Mouse (Mus musculus): Measurements from ENCODE around the gene Pzp. TPM values are rescaled to one million over a fixed set of nuclear protein-coding genes. Genes with fewer than 3 reads are reported as not detected.

The Pzp gene
- 0.08 TPM in 1 of 2 replicates, not detected in the other for polyA plus RNA-seq (2012; rRNA removed)

GRCm38 (mm10) chr6:128526601-128527000 is at the start of gene Pzp:
Gene Pzp (minus strand): TSS chr6:128526720.

DNA sequence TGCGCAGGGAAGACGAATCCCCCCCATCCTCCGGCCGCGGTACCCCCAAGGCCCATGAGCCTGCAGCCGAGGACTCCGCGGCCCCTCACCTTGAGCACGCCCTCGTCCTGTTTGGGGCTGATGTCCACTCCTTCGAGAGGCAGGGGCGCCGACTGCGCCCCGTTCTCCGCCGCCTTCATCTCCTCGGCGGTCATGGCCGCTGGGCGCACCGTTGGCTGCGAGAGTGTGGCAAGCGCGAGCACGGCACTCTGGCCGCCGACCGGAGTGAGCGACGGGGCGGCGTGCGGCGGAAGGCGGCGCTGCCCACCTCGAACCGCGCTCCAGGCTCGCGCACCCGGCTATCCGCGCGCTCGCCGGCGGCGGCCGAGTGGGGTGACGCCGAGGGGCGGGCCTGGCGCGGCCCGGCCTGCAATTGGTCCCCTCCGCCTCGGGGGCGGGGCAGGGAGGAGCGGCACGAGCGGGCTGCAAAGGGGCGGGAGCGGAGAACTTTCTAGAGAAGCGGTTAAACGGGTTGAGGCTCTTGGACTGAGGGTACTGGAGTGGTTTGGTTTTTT is 88.1 kb downstream of the Pzp start, which contains the start of gene Fkbp4:
TSS of gene Fkbp4 (minus strand) at position 361 of the 554 bp plus-strand sequence.

Other genes with a start within 250 kb of the Pzp start
- gene Tead4, start 225.9 kb downstream of the Pzp start, polyA plus RNA-seq (2012; rRNA removed) = 0.45 and 1.3 TPM in 2 replicates
- 34.5 and 40.2 TPM in 2 replicates for gene Tulp3, start 170.9 kb downstream of the Pzp start, polyA plus RNA-seq (2012; rRNA removed)
- 42.5 and 43.0 TPM in 2 replicates for gene Rhno1, start 163.8 kb downstream of the Pzp start, polyA plus RNA-seq (2012; rRNA removed)
- gene Foxm1, start 163.8 kb downstream of the Pzp start, polyA plus RNA-seq (2012; rRNA removed) = 50.6 and 65.2 TPM in 2 replicates
- 1.0 and 1.8 TPM in 2 replicates for gene Tex52, start 151.3 kb downstream of the Pzp start, polyA plus RNA-seq (2012; rRNA removed)
- gene Gm44596, start 151.2 kb downstream of the Pzp start, polyA plus RNA-seq (2012; rRNA removed) = not detected in 2 replicates
- 5.3 and 7.5 TPM in 2 replicates for gene Nrip2, start 127.4 kb downstream of the Pzp start, polyA plus RNA-seq (2012; rRNA removed)
- gene Itfg2, start 101.8 kb downstream of the Pzp start, polyA plus RNA-seq (2012; rRNA removed) = 34.6 and 38.2 TPM in 2 replicates
- 258 and 290 TPM in 2 replicates for gene Fkbp4, start 88.0 kb downstream of the Pzp start, polyA plus RNA-seq (2012; rRNA removed)
- gene A2ml1, start 54.9 kb upstream of the Pzp start, polyA plus RNA-seq (2012; rRNA removed) = 0.93 and 1.3 TPM in 2 replicates
- not detected in 2 replicates for gene Klrb1a, start 96.8 kb upstream of the Pzp start, polyA plus RNA-seq (2012; rRNA removed)
- gene Clec2h, start 135.7 kb upstream of the Pzp start, polyA plus RNA-seq (2012; rRNA removed) = not detected in 2 replicates
- 0.16 and 0.23 TPM in 2 replicates for gene Klrb1, start 196.3 kb upstream of the Pzp start, polyA plus RNA-seq (2012; rRNA removed)

All from central nervous system, embryonic 14 days (tissue).